Mouse (Mus musculus) layer of hippocampus, postnatal 25 days (tissue): ENCODE results near the gene Plekha6. TPM values are rescaled to one million over a fixed set of nuclear protein-coding genes. Genes with fewer than 3 reads are reported as not detected.

Source experiments
- DNase-seq, 2 experiments: peaks; one replicate each; pipeline ENCODE4 v3.0.0; 2022; ENCODE audit warnings: mixed read lengths in 2 of 2, low spot score in 1 of 2; ENCODE audit errors: extremely low spot score in 1 of 2
- total RNA-seq, 2 experiments: library from RNA; stranded (reverse); gene quantifications; 2 replicates each; pipeline ENCODE4 v1.2.3; 2021

Gene Plekha6
- total RNA-seq, 2 experiments from 2014 or later, result 34.4 to 52.1 TPM

GRCm38 (mm10) chr1:133236693-133237440 is 72.9 kb downstream of the Plekha6 start:
- no peak for DNase-seq

- DNase-seq, result no peak
Measured at GRCm38 (mm10) chr1:133237670-133238069, 73.7 kb downstream of the Plekha6 start.

- DNase-seq, result no peak
Measured at GRCm38 (mm10) chr1:133239121-133239812, 75.3 kb downstream of the Plekha6 start.

- no peak for DNase-seq
Measured at GRCm38 (mm10) chr1:133239813-133240160, 75.8 kb downstream of the Plekha6 start.

GRCm38 (mm10) chr1:133240881-133241280 is 76.9 kb downstream of the Plekha6 start:
- DNase-seq, result no peak

- no peak for DNase-seq
Measured at GRCm38 (mm10) chr1:133244668-133245067, 80.7 kb downstream of the Plekha6 start.

- no peak for DNase-seq
Measured at GRCm38 (mm10) chr1:133245690-133246619, 81.9 kb downstream of the Plekha6 start.

- DNase-seq, result no peak
Measured at GRCm38 (mm10) chr1:133247189-133247588, 83.2 kb downstream of the Plekha6 start.

GRCm38 (mm10) chr1:133250761-133251160 is 86.8 kb downstream of the Plekha6 start:
- DNase-seq, result no peak

GRCm38 (mm10) chr1:133251625-133252034 is 87.6 kb downstream of the Plekha6 start:
- DNase-seq, result no peak

- no peak for DNase-seq
Measured at GRCm38 (mm10) chr1:133252251-133252650, 88.2 kb downstream of the Plekha6 start.

- DNase-seq, result no peak
Measured at GRCm38 (mm10) chr1:133252801-133253531, 89.0 kb downstream of the Plekha6 start.

GRCm38 (mm10) chr1:133253532-133253866 is 89.5 kb downstream of the Plekha6 start:
- DNase-seq, result no peak

- no peak for DNase-seq
Measured at GRCm38 (mm10) chr1:133254226-133254625, 90.2 kb downstream of the Plekha6 start.

GRCm38 (mm10) chr1:133254856-133255764 is 91.1 kb downstream of the Plekha6 start:
- no peak for DNase-seq

- no peak for DNase-seq
Measured at GRCm38 (mm10) chr1:133255776-133256175, 91.8 kb downstream of the Plekha6 start.

- DNase-seq, result no peak
Measured at GRCm38 (mm10) chr1:133256347-133256746, 92.3 kb downstream of the Plekha6 start.

- DNase-seq, result no peak
Measured at GRCm38 (mm10) chr1:133258694-133259093, 94.7 kb downstream of the Plekha6 start.

GRCm38 (mm10) chr1:133262628-133263027 is 98.6 kb downstream of the Plekha6 start:
- DNase-seq, result no peak
